Mouse (Mus musculus) ovary, adult 18-20 months (tissue): ENCODE results near the gene Dnali1.

Source experiments
- DNase-seq: peaks from one replicate; pipeline ENCODE4 v3.0.0; 2022; ENCODE audit warnings: low spot score, mixed read lengths

Dnali1 gene

DNA sequence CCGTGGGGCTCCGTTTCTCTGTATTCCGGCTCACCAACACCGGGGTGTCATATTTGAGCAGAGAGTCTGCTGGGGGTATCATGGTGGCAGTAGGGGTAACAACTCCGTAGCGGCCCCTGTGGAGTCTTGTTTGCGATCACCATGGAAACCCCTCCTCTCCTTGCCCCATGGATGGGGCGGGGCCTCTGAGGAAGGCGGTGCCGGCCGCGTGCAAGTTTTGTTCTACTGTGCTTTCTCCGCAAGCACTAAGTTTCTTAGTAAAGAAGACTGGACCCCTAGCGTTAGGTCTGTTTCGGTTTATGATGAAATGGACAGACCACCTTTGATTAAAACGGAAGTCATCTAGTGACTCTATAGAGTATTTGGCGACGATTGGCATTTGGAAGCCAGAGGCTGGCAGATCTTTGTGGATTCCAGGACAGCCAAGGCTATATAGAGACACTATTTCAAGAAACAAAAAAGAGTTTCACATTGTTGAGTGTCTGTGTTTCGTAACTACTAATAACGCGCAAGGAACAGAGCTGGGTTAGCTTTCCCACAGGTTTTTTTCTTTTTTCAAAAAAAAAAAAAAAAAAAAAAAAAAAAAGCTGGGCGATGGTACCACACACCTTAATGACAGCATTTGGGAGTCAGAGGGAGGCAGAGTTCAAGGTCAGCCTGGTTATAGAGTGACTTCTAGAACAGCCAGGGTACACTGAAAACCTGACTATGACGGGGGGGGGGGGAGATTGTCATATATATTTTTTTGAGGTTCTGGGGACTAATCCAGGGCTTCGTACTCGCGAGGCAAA is at the start of gene Dnali1:
TSS of gene Dnali1 (minus strand) at position 187 of the 791 bp plus-strand sequence.
- DNase-seq, result peak; percentile 43

DNA sequence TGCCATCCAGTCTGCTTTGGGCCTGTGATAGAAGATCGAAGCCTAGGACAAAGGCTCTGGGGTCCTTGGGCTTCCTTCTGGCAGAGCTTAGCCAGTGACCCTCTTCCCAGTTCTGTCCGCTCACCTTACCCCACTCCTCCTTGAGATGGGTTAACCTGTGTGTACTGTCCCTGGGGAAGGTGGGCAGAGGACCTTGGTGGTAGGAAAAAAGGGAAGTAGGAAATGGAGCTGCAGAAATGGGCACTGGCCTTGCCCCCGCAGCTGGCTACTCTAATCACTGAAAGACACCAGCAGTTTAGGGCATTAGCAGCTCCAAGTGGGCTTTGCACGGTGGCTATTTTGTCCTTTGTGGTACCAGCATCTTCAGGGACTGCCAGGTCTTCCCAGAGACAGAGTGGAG is 49.6 kb upstream of the Dnali1 start:
- DNase-seq, result no peak

DNA sequence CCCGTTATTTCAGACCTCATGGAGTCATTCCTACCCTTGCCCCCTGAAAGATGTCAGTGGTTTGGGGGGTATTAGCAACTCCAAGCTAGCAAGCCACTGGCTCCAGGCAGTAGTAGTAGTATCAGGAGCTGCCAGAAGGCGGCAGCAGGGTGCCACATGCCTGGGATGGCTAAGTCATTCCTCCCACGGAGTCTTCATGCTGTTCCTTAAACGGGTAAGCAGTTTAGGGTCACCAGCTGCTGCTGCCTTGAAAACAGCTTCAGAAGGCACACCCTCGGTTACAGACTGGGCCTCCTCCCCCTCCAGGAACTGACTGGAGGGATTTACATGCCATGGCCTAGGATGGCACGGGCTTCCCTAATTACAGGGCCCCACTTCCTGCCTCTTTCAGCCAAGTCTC is 49.1 kb upstream of the Dnali1 start:
- DNase-seq, result peak; percentile 59

DNA sequence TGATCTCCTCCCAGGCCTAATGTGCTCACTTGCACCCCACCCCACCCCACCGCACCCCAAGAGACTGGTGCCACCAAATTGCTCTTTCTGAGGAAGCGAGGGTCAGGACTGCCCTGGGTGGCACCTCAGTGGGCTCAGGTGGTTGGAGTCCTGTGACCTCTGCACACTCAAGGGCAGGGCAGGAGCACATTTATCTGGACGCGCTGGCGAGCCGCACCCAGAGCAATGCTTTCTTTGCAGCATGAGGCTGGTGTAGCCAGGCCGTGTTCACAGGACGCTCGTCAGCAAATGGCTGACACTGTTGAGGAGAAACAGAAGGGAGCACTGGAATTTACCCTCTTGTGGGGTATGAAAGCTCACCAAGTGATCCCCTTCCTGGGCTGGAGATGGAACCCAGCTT is 39.9 kb upstream of the Dnali1 start:
- no peak for DNase-seq

DNA sequence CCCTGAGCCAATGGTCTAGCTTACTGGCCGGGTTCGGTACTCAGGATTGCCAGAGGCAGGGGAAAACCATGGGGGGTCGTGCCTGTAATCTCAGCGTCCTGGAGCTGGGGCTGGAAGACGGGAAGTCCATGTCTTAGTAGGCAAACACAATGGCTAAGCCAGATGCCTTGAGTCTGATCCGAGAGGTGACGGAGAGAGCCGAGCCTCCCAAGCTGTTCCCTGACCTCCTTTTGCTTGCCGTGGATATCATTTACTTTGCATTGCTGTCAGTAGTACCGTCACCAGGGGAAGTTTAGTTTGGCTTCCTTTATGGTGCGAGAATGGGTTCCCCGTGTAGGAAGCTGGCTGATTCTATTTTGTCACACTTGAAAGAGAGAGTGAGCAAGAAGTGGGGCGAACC is 35.8 kb upstream of the Dnali1 start:
- DNase-seq, result no peak

- peak; percentile 33 for DNase-seq
These were observed 34.0 kb upstream of the Dnali1 start for GRCm38 (mm10) chr4:125099458-125099857.

DNA sequence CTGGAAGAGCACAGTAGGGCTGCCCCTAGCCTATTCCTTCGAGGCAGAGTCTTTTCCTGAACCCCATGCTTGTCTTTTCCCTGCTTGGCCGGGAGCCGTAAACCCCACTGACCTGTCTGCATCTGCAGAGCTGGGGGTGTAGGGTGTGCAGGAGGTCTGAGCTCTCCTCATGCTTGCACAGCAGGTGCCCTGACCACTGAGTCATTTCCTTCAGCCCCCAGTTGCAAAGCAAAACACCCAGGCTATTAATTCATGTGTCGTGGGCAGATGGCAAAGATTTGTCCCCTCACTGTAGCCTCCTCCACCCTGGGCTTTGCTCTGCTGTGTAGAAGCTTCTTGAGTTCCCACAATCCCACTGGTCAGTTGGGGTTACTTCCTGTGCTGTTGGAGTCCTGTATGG is 31.9 kb upstream of the Dnali1 start:
- DNase-seq, result no peak

DNA sequence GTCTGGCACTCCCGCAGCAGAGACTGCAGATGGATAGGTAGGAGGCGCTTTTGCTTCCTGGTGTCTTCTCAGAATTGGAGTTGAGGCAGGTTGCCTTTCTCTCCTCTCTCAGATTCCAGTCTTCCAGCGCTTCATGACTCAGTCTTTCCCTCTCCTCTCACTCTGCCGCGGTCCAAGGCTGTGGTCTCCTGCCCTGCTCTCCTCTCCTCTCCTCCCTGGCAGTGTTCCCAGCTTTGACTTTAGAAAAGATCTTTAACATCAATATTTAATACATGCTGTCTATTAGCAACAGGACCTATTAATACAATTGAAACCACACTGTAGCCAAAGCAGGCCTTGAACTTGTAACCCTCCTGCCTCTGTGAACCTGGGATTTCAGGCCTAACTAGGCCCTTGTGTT is 30.6 kb upstream of the Dnali1 start:
- no peak for DNase-seq

DNA sequence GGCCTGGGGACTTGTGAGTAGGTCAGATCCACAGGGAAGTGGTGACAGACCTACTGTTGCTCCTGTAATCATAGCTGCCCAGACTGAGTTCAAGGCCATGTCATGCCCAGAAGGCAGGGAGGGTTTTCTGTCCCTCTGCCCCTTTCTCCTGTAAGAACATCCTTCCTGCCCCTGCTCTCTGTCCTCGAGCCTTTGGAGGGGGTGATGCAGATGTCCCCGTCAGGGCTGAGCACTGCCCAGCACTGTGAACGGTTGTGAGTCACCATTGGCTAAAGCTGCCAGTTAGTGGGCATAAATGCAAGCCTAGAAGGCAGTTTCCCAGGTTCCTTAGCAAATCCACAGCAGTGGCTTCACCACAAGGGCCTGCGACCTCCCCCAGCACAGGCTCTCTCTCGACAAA is 27.5 kb upstream of the Dnali1 start:
- DNase-seq, result no peak

DNA sequence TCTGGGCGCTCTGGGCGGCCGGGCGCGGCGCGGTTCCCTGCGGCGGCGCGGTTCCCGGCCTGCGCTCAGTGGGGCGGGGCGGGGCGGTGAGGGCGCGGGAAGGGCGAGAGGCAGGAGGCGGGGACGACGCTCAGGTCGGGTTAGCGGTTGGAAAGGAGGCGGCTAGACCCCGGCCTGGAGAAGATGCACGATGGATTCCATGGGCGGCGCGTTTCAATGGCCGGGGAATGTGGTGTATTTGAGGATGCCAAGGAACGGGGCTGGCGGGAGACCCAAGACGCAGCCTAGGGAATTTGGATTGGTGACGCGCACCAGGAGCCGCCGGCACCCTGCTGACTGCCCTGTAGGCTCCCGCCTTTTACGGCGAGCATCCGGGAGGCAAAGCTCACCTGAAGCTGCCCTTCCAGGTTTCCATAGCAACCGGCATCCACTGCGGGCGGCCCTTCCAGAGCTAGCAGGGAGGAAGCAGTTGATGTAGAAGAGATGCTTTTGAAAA is 19.9 kb upstream of the Dnali1 start:
- DNase-seq, result peak; percentile 53

DNA sequence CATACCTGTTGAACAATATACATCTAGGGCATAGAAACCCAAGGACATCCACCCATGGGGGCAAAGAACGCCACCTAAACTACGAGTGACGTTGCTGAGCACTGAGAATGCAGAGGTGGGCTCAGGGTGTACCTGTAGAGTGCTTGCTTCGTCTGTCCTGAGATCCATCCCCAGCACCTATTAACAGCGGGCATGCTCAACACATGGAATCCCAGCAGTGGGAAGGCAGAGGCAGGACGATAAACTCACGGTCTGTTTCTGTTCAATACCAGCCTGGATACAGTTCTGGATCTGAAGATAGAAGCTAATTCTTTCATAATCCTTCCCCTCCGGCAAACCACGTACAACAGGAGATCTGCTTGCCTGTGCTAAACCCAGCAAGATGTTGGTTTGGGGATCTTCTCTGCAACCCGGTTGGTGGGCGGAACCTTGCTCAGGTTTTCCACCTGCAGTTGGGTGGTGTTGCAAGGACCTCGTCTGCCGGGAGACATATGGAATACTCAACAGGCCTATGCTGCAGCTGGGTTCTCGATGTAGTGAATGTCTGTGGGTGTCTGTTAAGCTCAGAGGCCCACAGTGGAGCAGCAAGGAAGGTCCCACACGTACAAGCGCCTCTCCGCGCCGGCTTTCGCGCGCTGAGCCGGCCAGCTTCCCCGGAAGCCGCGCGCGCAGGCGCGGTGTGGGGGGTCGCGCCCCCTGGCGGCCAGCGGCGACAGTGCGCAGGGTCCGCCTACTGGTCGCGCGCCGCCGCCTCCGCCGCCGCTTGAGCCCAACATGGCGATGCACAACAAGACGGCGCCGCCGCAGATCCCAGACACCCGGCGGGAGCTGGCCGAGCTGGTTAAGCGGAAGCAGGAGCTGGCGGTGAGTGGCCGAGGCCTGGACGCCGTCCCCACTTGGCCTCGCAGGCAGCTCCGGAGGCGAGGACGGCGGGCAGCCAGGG is 19.2 kb upstream of the Dnali1 start, which contains the start of gene Meaf6:
TSS of gene Meaf6 (plus strand) at position 732 of the 943 bp plus-strand sequence.
- peak; percentile 75 for DNase-seq

DNA sequence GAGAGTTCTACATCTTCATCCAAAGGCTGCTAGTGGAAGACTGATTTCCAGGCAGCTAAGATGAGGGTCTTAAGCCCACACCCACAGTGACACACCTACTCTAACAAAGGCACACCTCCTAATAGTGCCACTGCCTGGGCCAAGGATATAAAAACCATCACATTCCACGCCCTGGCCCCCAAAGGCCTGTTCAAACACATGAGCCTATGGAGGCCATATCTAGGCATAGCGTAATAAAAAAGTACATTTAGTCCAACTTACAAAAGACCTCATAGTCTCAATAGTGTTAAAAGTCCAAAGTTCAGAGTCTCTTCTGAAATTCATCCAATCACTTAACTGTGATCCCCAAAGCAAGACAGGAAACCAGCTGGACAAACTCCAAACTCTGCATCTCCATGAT is 13.2 kb upstream of the Dnali1 start:
- no peak for DNase-seq

GRCm38 (mm10) chr4:125077700-125078099 is 12.2 kb upstream of the Dnali1 start:
- DNase-seq, result no peak

DNA sequence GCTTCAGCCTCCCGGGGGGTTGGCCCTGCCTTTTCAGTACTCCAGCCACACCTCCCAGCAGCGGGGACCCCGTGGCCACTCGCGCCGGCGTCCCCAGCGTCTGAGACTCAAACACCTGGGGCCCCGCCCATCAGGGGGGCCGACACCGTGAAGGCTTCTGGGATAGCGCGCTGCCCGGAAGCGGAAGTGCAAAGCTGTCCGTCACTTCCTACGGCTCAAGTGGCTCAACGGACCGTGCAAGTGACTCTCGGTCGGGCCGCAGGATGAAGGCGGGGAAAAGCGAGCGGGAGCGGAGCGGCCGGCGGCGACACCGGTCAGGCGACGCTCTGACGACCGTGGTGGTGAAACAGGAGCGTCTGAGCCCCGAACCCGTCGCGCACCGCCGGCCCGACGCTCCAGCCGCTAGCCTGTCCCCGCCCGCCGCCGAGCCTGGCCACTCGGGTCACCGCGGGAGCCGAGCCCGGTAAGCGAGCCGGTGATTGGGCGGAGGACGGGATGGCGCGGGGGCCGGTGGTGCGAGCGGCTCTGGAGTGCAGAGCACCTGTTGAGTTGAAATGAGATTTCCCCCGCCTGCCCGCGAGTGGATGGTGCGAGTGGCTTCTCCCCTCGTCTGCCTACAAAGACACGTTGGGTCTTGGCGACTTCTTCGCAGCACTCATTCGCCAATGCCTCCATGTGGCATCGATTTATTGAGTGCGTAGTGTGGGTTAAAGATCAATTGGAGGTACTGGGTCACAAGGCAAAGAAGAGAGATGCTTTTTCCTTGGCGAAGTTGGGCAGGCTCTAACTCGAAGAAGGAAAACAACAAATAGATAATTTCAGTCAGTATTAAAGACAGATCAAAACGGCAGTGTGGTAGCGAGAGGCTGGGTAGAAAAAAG is 1.2 kb upstream of the Dnali1 start, which contains the start of gene Snip1:
TSS of gene Snip1 (plus strand) at position 183 of the 881 bp plus-strand sequence.
- peak; percentile 87 for DNase-seq

GRCm38 (mm10) chr4:125063829-125064228 is 1.7 kb downstream of the Dnali1 start:
- DNase-seq, result no peak

GRCm38 (mm10) chr4:125059025-125059424 is 6.5 kb downstream of the Dnali1 start:
- DNase-seq, result peak; percentile 45

GRCm38 (mm10) chr4:125058033-125058432 is 7.5 kb downstream of the Dnali1 start:
- DNase-seq, result no peak

GRCm38 (mm10) chr4:125057273-125057672 is 8.2 kb downstream of the Dnali1 start:
- DNase-seq, result no peak

GRCm38 (mm10) chr4:125056476-125056875 is 9.0 kb downstream of the Dnali1 start:
- DNase-seq, result no peak

DNA sequence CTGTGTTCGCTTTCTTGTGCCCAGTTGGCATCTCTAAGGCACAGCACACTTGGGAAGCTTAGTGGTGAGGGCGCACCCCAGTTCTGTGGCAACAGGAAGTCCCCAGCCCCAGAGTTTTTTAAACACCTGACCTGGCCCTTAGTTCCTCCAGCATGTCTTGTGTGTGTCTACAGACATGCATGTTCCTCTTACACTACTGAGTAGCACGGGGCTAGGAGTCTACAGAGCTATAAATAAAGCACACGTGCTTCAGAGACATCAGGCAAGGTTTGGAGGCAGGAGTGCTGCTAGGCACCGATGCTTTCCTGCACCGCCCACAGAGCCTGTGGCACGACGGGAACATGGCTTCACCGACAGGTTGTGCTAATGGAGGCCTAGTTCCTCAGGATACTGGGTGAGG is 10.1 kb downstream of the Dnali1 start:
- DNase-seq, result no peak

GRCm38 (mm10) chr4:125044454-125044853 is 21.0 kb downstream of the Dnali1 start:
- DNase-seq, result no peak

DNA sequence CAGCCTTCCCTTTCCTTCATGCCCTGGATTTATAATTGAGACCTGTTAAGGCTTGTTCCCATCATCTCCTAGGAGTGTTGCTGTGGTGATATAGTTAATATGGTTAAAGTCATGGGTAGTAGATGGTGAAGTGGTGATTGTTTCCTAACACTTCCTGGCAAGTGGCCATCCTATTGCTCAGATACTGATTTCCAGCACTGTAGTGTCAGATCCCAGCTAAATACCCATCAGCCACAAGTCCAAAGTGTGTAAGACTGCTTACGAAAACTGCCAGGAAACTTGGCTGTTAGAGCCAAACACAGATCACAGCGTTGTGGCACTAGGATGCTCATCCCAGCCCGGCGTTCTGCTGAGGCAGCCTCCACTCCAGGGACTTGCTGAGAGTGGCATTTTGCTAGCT is 31.2 kb downstream of the Dnali1 start:
- DNase-seq, result no peak
